Mouse (Mus musculus): Measurements from ENCODE around the gene Tnk2.

DNA sequence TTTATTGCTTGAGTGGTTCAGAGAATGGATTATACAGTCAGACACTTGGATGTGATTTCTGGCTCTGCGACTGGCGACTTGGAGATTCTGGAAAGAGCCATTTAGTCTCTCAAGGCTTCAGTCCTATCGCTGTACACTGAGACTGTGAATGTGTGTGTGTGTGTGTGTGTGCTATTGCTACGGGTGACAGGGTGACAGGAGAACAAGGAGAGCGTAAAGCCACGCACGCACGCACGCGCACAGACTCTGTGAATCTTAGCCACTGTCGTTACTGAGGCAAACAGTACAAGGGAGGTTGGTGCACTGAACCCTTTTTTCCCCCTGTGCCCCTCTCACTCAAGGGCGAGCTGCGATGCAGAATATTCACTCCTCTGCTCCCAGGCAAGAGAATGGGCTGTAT lies 1.4 kb upstream of the Tnk2 start:
- no peak for TF ChIP-seq POLR2A (IDR thresholded peaks at IDR 0.05; ENCODE audit: insufficient read length, low read depth)
- TF ChIP-seq SRF (IDR thresholded peaks at IDR 0.05; ENCODE audit: control insufficient read depth, insufficient read length, low read depth): no peak
- TF ChIP-seq MAX (IDR thresholded peaks at IDR 0.05; ENCODE audit: low read depth): no peak
- TF ChIP-seq USF1 (IDR thresholded peaks at IDR 0.05; ENCODE audit: low read depth): no peak
- no peak for TF ChIP-seq MYOD1 (IDR thresholded peaks at IDR 0.05; ENCODE audit: control insufficient read depth in 1 of 3, insufficient read length in 2 of 3, low read depth in 2 of 3)
- TF ChIP-seq CEBPB (IDR thresholded peaks at IDR 0.05; ENCODE audit: insufficient read depth, poor library complexity, severe bottlenecking): no peak
- TF ChIP-seq E2F4 (IDR thresholded peaks at IDR 0.05; ENCODE audit: insufficient read depth): no peak
- TF ChIP-seq TCF3 (IDR thresholded peaks at IDR 0.05; ENCODE audit: insufficient read length, low read depth): no peak

All from myocyte (in vitro differentiated cells).